ENCODE assay signal across 7 mouse cellular contexts in genomic region chr11:97150411-97151330, GRCm38 (mm10). TPM values are rescaled to one million over a fixed set of nuclear protein-coding genes. Genes with fewer than 3 reads are reported as not detected.
A peak's percentile ranks its signal among the peaks of the same experiment; 100 is the strongest.
DNase-seq lines count a peak whose midpoint lies in the region; ATAC-seq lines count a peak whose summit lies in the region.

No protein-coding gene starts in this region.

- peaks cover 15% of the 10 kb centered on the region for H3K4me1 ChIP-seq in hindbrain, embryonic 11.5 days (replicated peaks; ENCODE audit: control insufficient read depth, insufficient read depth, low read length)

- H3K36me3 ChIP-seq in hindbrain, embryonic 11.5 days (ENCODE audit: control insufficient read depth, insufficient read depth, low read length), result no peaks in the 10 kb centered on the region

- peak overlapping the region; percentile 96 for H3K4me2 ChIP-seq in hindbrain, embryonic 11.5 days (replicated peaks; ENCODE audit: low read depth, low read length)

- H3K9ac ChIP-seq in hindbrain, embryonic 11.5 days (ENCODE audit: low read depth, low read length), result peak overlapping the region; percentile 81

- peaks cover 11% of the 10 kb centered on the region; the same call in 1 of the 2 replicates for H3K27me3 ChIP-seq in hindbrain, embryonic 11.5 days (ENCODE audit: control insufficient read depth, insufficient read depth, low read length)

- peak overlapping the region; percentile 96 for H3K27ac ChIP-seq in hindbrain, embryonic 11.5 days (ENCODE audit: low read depth, low read length)

- peak; percentile 25; the same call in 1 of the 2 replicates for ATAC-seq in frontal cortex, adult (ENCODE audit: low TSS enrichment)
- ATAC-seq in hindbrain, embryonic 11.5 days (ENCODE audit: low FRiP score), result peak; percentile 84

- under 1% methylated on average over 73 of the region's 102 CpGs for WGBS in hindbrain, embryonic 11.5 days

- H3K9me3 ChIP-seq in hindbrain, embryonic 11.5 days (ENCODE audit: control insufficient read depth, low read length), result no peaks in the 10 kb centered on the region

- peak overlapping the region; percentile 69 for H3K4me3 ChIP-seq in hindbrain, embryonic 11.5 days (ENCODE audit: low read depth, low read length)

- peak; percentile 73 for DNase-seq in MN1 (ENCODE audit: low spot score)
- peak; percentile 80 for DNase-seq in cerebellum, adult 8-10 months
- peak; percentile 88 for DNase-seq in hindbrain, embryonic 11.5 days (ENCODE audit: low spot score)
- DNase-seq in left cerebral cortex, adult 11 months (ENCODE audit: low spot score), result peak; percentile 47
- DNase-seq in lung, postnatal 14 days, result peak; percentile 58
- peak; percentile 43 for DNase-seq in retina, postnatal 7 days (ENCODE audit: low read depth, low spot score)

RNA-seq across cellular contexts. Expression of gene Tbkbp1, which starts 0.6 kb away (rescaled TPM):
- 3.9 and 4.2 TPM in 2 replicates for polyA plus RNA-seq in hindbrain, embryonic 11.5 days (2014; fragmentation: Nextera tagmentation; extraction: Ambion mirVana)

RNA-seq across cellular contexts. Expression of gene Tbx21, which starts 35.5 kb away (rescaled TPM):
- polyA plus RNA-seq in hindbrain, embryonic 11.5 days (2014; fragmentation: Nextera tagmentation; extraction: Ambion mirVana), result 0.11 and 0.23 TPM in 2 replicates

RNA-seq across cellular contexts. Expression of gene Kpnb1, which starts 37.0 kb away (rescaled TPM):
- polyA plus RNA-seq in hindbrain, embryonic 11.5 days (2014; fragmentation: Nextera tagmentation; extraction: Ambion mirVana), result 94.9 and 99.7 TPM in 2 replicates

Comparison
In these comparisons a context has a peak if more than half of its experiments do, and no peak if none do; other contexts are left out.
1. Peak in every context shown above with its lines: DNase-seq, ATAC-seq, H3K4me3 ChIP-seq and H3K27ac ChIP-seq.